Mouse (Mus musculus): ENCODE results near the gene Mast4.

GRCm38 (mm10) chr13:102700744-102701143, 633.6 kb downstream of the Mast4 start:
- TF ChIP-seq CTCF (IDR thresholded peaks at IDR 0.05; ENCODE audit: extremely low read depth, insufficient read depth, insufficient read length, insufficient replicate concordance) (no peak), POLR2A (IDR thresholded peaks at IDR 0.05; ENCODE audit: low read depth, low read length) (no peak)

Measured in spleen, adult 2 months (tissue).